Mouse (Mus musculus) C2C12 (cell line): ENCODE measurements at regions not wholly inside any gene's neighbourhood (a gene's known extent, or its start where the extent isn't known, plus 50 kb on each side); places are given as distances from the start of the nearest gene placed in this dataset.

Source experiments
- H3K27me3 ChIP-seq: one replicate; pipeline ENCODE4 v1.6.1; 2011; ENCODE audit not compliant: control insufficient read depth, insufficient read depth, insufficient read length
- H3K36me3 ChIP-seq: one replicate; pipeline ENCODE4 v1.6.1; 2011; ENCODE audit not compliant: control insufficient read depth, insufficient read depth
- H3K4me3 ChIP-seq: one replicate; pipeline ENCODE4 v1.5.1; 2011; ENCODE audit warnings: mild to moderate bottlenecking, control low read depth; ENCODE audit not compliant: poor library complexity, insufficient read depth, severe bottlenecking
- H3K79me2 ChIP-seq: one replicate; pipeline ENCODE4 v1.6.1; 2011; ENCODE audit not compliant: control insufficient read depth, insufficient read depth
- H3K79me3 ChIP-seq: one replicate; pipeline ENCODE4 v1.6.1; 2011; ENCODE audit warnings: low read depth, control low read depth
- H3ac ChIP-seq: one replicate; pipeline ENCODE3; 2011; ENCODE audit warnings: low read depth; ENCODE audit not compliant: control insufficient read depth, insufficient read length
- CEBPB ChIP-seq: IDR thresholded peaks from one replicate; pipeline ENCODE4 v1.6.1; 2011; ENCODE audit warnings: low read depth, mild to moderate bottlenecking, control low read depth, moderate library complexity
- CTCF ChIP-seq: IDR thresholded peaks from one replicate; pipeline ENCODE4 v1.5.1; 2011; ENCODE audit not compliant: control insufficient read depth, insufficient read depth, insufficient read length
- FOSL1 ChIP-seq: IDR thresholded peaks from one replicate; pipeline ENCODE4 v1.8.0; 2011; ENCODE audit warnings: mild to moderate bottlenecking, low read length; ENCODE audit not compliant: poor library complexity, insufficient read depth, severe bottlenecking
- MAX ChIP-seq: IDR thresholded peaks from one replicate; pipeline ENCODE4 v1.6.1; 2011; ENCODE audit warnings: mild to moderate bottlenecking, control low read depth
- MYOD1 ChIP-seq: IDR thresholded peaks from one replicate; pipeline ENCODE4 v1.6.1; 2011; ENCODE audit warnings: low read depth; ENCODE audit not compliant: control insufficient read depth, insufficient read length
- MYOG ChIP-seq: IDR thresholded peaks from one replicate; pipeline ENCODE4 v1.6.1; 2011; ENCODE audit not compliant: control insufficient read depth, insufficient read length; ENCODE audit errors: extremely low read depth
- USF1 ChIP-seq: IDR thresholded peaks from one replicate; pipeline ENCODE4 v1.6.1; 2011; ENCODE audit warnings: low read depth, mild to moderate bottlenecking, control low read depth, moderate library complexity

- Histone ChIP-seq H3K36me3 (no peaks in the 10 kb centered on the region), H3K79me2 (no peaks in the 10 kb centered on the region), H3ac (no peak overlapping the region), H3K4me3 (no peak overlapping the region), H3K79me3 (no peaks in the 10 kb centered on the region), H3K27me3 (no peaks in the 10 kb centered on the region)
- TF ChIP-seq MYOG (no peak), USF1 (no peak), FOSL1 (no peak), MYOD1 (no peak), CTCF (no peak), CEBPB (no peak), MAX (no peak)
Measured at GRCm38 (mm10) chr8:49395029-49395428, 551.3 kb upstream of the Tenm3 start.

GRCm38 (mm10) chr8:49389525-49389924 lies 545.8 kb upstream of the Tenm3 start:
- Histone ChIP-seq H3K79me2 (no peaks in the 10 kb centered on the region), H3ac (no peak overlapping the region), H3K36me3 (no peaks in the 10 kb centered on the region), H3K79me3 (no peaks in the 10 kb centered on the region), H3K4me3 (no peak overlapping the region), H3K27me3 (no peaks in the 10 kb centered on the region)
- no peak for TF ChIP-seq USF1
- TF ChIP-seq CTCF: no peak
- no peak for TF ChIP-seq FOSL1
- TF ChIP-seq CEBPB: no peak
- TF ChIP-seq MYOD1: no peak
- no peak for TF ChIP-seq MAX

- TF ChIP-seq MAX (no peak), CTCF (no peak), FOSL1 (no peak), USF1 (no peak), CEBPB (no peak)
- H3K27me3 ChIP-seq: no peaks in the 10 kb centered on the region
Measured at GRCm38 (mm10) chr8:49387587-49387986, 543.8 kb upstream of the Tenm3 start.

GRCm38 (mm10) chr8:49372686-49373085 lies 528.9 kb upstream of the Tenm3 start:
- H3K4me3 ChIP-seq: no peak overlapping the region
- TF ChIP-seq CTCF (no peak), USF1 (no peak), MAX (no peak), MYOG (no peak), FOSL1 (no peak), MYOD1 (no peak), CEBPB (no peak)
- H3ac ChIP-seq: no peak overlapping the region
- H3K79me3 ChIP-seq: no peaks in the 10 kb centered on the region
- no peaks in the 10 kb centered on the region for H3K79me2 ChIP-seq
- no peaks in the 10 kb centered on the region for H3K27me3 ChIP-seq
- no peaks in the 10 kb centered on the region for H3K36me3 ChIP-seq

More at GRCm38 (mm10) chr8:49387587-49387986, 543.8 kb upstream of the Tenm3 start:
- H3K79me3 ChIP-seq: no peaks in the 10 kb centered on the region
- H3K79me2 ChIP-seq: no peaks in the 10 kb centered on the region
- H3K4me3 ChIP-seq: no peak overlapping the region
- H3ac ChIP-seq: no peak overlapping the region
- H3K36me3 ChIP-seq: no peaks in the 10 kb centered on the region

- H3K4me3 ChIP-seq: no peak overlapping the region
- TF ChIP-seq MYOG: no peak
- no peak for TF ChIP-seq USF1
- TF ChIP-seq MAX: no peak
- TF ChIP-seq CTCF: no peak
- no peak for TF ChIP-seq FOSL1
- no peak for TF ChIP-seq CEBPB
- no peak for TF ChIP-seq MYOD1
- no peaks in the 10 kb centered on the region for H3K79me2 ChIP-seq
- no peak overlapping the region for H3ac ChIP-seq
- no peaks in the 10 kb centered on the region for H3K36me3 ChIP-seq
- no peaks in the 10 kb centered on the region for H3K27me3 ChIP-seq
- no peaks in the 10 kb centered on the region for H3K79me3 ChIP-seq
Measured at GRCm38 (mm10) chr8:49362682-49363081, 518.9 kb upstream of the Tenm3 start.

GRCm38 (mm10) chr8:49361443-49361842 lies 517.7 kb upstream of the Tenm3 start:
- Histone ChIP-seq H3K79me3 (no peaks in the 10 kb centered on the region), H3K4me3 (no peak overlapping the region), H3ac (no peak overlapping the region), H3K36me3 (no peaks in the 10 kb centered on the region), H3K27me3 (no peaks in the 10 kb centered on the region), H3K79me2 (no peaks in the 10 kb centered on the region)
- TF ChIP-seq FOSL1 (no peak), CEBPB (no peak), USF1 (no peak), MYOG (no peak), CTCF (no peak), MAX (no peak), MYOD1 (no peak)
